Mouse (Mus musculus): ENCODE measurements at regions not wholly inside any gene's neighbourhood (a gene's known extent, or its start where the extent isn't known, plus 50 kb on each side); places are given as distances from the start of the nearest gene placed in this dataset.

- ChIA-PET POLR2A (no interaction called here), CTCF (no interaction called here)
- in situ Hi-C loops (cut with MboI; ENCODE audit: low pct_unique_long_range_greater_than_20kb): no loop called here
- H3K27me3 ChIP-seq: no peaks in the 10 kb centered on the region
- no peak for TF ChIP-seq CTCF (IDR thresholded peaks at IDR 0.05)
- DNase-seq (ENCODE audit: low read depth, low spot score) (no peak), ATAC-seq (no peak)
Measured at GRCm38 (mm10) chr13:42546851-42547250, 133.6 kb upstream of the Phactr1 start.

- POLR2A ChIA-PET: no interaction called here
- CTCF ChIA-PET: interaction anchor here (0.9 to 3.1 kb wide), 2 partner anchors 27 to 180 kb away, joined by 4 to 11 read pairs; no protein-coding TSS in a partner anchor
- in situ Hi-C loops (cut with MboI; ENCODE audit: low pct_unique_long_range_greater_than_20kb): no loop called here
- DNase-seq (ENCODE audit: low read depth, low spot score) (peak; percentile 85), ATAC-seq (peak; percentile 67)
- TF ChIP-seq CTCF (IDR thresholded peaks at IDR 0.05): no peak
- no peaks in the 10 kb centered on the region for H3K27me3 ChIP-seq
Measured at GRCm38 (mm10) chr13:42549021-42549559, 131.3 kb upstream of the Phactr1 start.

- DNase-seq (ENCODE audit: low read depth, low spot score) (no peak), ATAC-seq (peak; percentile 54)
- in situ Hi-C loops (cut with MboI; ENCODE audit: low pct_unique_long_range_greater_than_20kb): loop anchor here (10.0 kb wide), 1 partner anchor 250 kb away; the partner anchor contains the start of gene Edn1
- no peaks in the 10 kb centered on the region for H3K27me3 ChIP-seq
- ChIA-PET POLR2A (interaction anchor here (0.6 to 1.2 kb wide), 3 partner anchors 32 to 471 kb away, joined by 3 to 6 read pairs (median 3); no protein-coding TSS in a partner anchor), CTCF (interaction anchor here (0.7 kb wide), 1 partner anchor 17 kb away, joined by 3 read pairs; no protein-coding TSS in a partner anchor)
- no peak for TF ChIP-seq CTCF (IDR thresholded peaks at IDR 0.05)
Measured at GRCm38 (mm10) chr13:42554961-42555360, 125.5 kb upstream of the Phactr1 start.

GRCm38 (mm10) chr13:42558526-42558925 is 121.9 kb upstream of the Phactr1 start:
- in situ Hi-C loops (cut with MboI; ENCODE audit: low pct_unique_long_range_greater_than_20kb): loop anchor here (10.0 kb wide), 1 partner anchor 254 kb away; the partner anchor contains the start of gene Edn1
- no peaks in the 10 kb centered on the region for H3K27me3 ChIP-seq
- no peak for TF ChIP-seq CTCF (IDR thresholded peaks at IDR 0.05)
- ChIA-PET CTCF (no interaction called here), POLR2A (no interaction called here)
- ATAC-seq (no peak), DNase-seq (ENCODE audit: low read depth, low spot score) (no peak)

- DNase-seq (ENCODE audit: low read depth, low spot score): no peak
- in situ Hi-C loops (cut with MboI; ENCODE audit: low pct_unique_long_range_greater_than_20kb): no loop called here
- ChIA-PET CTCF (interaction anchor here (0.9 to 2.0 kb wide), 5 partner anchors 9 to 25 kb away, joined by 3 to 10 read pairs (median 3); no protein-coding TSS in a partner anchor), POLR2A (interaction anchor here (0.6 to 0.7 kb wide), 2 partner anchors 11 to 386 kb away, joined by 3 read pairs; no protein-coding TSS in a partner anchor)
- H3K27me3 ChIP-seq: no peaks in the 10 kb centered on the region
- no peak for ATAC-seq
- TF ChIP-seq CTCF (IDR thresholded peaks at IDR 0.05): no peak
Measured at GRCm38 (mm10) chr13:42561446-42561845, 119.0 kb upstream of the Phactr1 start.

- CTCF ChIA-PET: interaction anchor here (2.5 kb wide), 1 partner anchor 11 kb away, joined by 13 read pairs; no protein-coding TSS in a partner anchor
- POLR2A ChIA-PET: no interaction called here
- no peak for TF ChIP-seq CTCF (IDR thresholded peaks at IDR 0.05)
- in situ Hi-C loops (cut with MboI; ENCODE audit: low pct_unique_long_range_greater_than_20kb): no loop called here
- ATAC-seq (no peak), DNase-seq (ENCODE audit: low read depth, low spot score) (no peak)
- H3K27me3 ChIP-seq: no peaks in the 10 kb centered on the region
Measured at GRCm38 (mm10) chr13:42565291-42566058, 114.9 kb upstream of the Phactr1 start.

GRCm38 (mm10) chr13:42570600-42571348 is 109.6 kb upstream of the Phactr1 start:
- in situ Hi-C loops (cut with MboI; ENCODE audit: low pct_unique_long_range_greater_than_20kb): no loop called here
- POLR2A ChIA-PET: interaction anchor here (0.6 to 1.3 kb wide), 3 partner anchors 17 to 1648 kb away, joined by 3 to 4 read pairs (median 3); no protein-coding TSS in a partner anchor
- TF ChIP-seq CTCF (IDR thresholded peaks at IDR 0.05): no peak
- DNase-seq (ENCODE audit: low read depth, low spot score) (no peak), ATAC-seq (no peak)
- CTCF ChIA-PET: interaction anchor here (1.0 to 1.3 kb wide), 3 partner anchors 9 to 19 kb away, joined by 3 to 4 read pairs (median 3); no protein-coding TSS in a partner anchor
- H3K27me3 ChIP-seq: no peaks in the 10 kb centered on the region

GRCm38 (mm10) chr13:42574189-42574588 is 106.2 kb upstream of the Phactr1 start:
- H3K27me3 ChIP-seq: no peaks in the 10 kb centered on the region
- no peak for ATAC-seq
- no peak for TF ChIP-seq CTCF (IDR thresholded peaks at IDR 0.05)
- ChIA-PET POLR2A (interaction anchor here (1.0 kb wide), 1 partner anchor 12 kb away, joined by 3 read pairs; no protein-coding TSS in a partner anchor), CTCF (interaction anchor here (1.3 to 2.9 kb wide), 2 partner anchors 12 to 17 kb away, joined by 4 to 10 read pairs; no protein-coding TSS in a partner anchor)
- in situ Hi-C loops (cut with MboI; ENCODE audit: low pct_unique_long_range_greater_than_20kb): no loop called here
- DNase-seq (ENCODE audit: low read depth, low spot score): no peak

- DNase-seq (ENCODE audit: low read depth, low spot score): peak; percentile 71
- H3K27me3 ChIP-seq: no peaks in the 10 kb centered on the region
- POLR2A ChIA-PET: interaction anchor here (1.0 to 3.9 kb wide), 4 partner anchors 230 to 274 kb away, joined by 3 to 17 read pairs (median 7); partner anchors contain the start of gene Edn1
- in situ Hi-C loops (cut with MboI; ENCODE audit: low pct_unique_long_range_greater_than_20kb): no loop called here
- TF ChIP-seq CTCF (IDR thresholded peaks at IDR 0.05): peak; percentile 96
- CTCF ChIA-PET: interaction anchor here (0.7 to 3.8 kb wide), 15 partner anchors 10 to 937 kb away, joined by 3 to 16 read pairs (median 4); no protein-coding TSS in a partner anchor
- peak; percentile 47 for ATAC-seq
Measured at GRCm38 (mm10) chr13:42575725-42576426, 104.5 kb upstream of the Phactr1 start.
